22 mouse cellular contexts compared by ENCODE assay signal in the genomic region with DNA sequence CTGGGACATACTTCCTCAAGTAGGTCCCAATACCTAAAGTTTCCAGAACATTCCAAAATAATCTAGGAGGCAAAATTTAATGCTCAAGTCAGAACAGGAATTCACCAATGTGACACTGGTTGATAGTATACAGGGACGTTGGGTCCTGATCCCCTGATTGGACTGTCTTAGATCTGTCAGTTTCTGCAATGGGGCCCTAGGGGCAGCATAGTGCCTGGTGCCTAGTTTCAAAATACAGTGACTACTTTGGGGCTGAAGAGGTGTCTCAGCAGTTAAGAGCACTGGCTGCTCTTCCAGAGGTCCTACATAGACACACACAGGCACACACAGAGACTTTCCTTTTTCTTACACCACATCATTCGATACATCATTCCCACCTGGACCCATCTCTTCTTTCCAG. TPM values are rescaled to one million over a fixed set of nuclear protein-coding genes. Genes with fewer than 3 reads are reported as not detected.
DNase-seq lines count a peak whose midpoint lies in the region; ATAC-seq and TF ChIP-seq lines count a peak whose summit lies in the region.
"Had no signal": no experiment of that assay in that cellular context is flagged by ENCODE, and none has a peak within 500 bp of the region (broad histone marks: within the 10 kb centered on the region; RNA-seq: fewer than 3 reads in every experiment).

No protein-coding gene starts in this region.

- in situ Hi-C loops in CH12.LX (cut with MboI; ENCODE audit: low pct_ligation_motif_present, low pct_unique_long_range_greater_than_20kb, low sequenced_read_pairs): loop anchor here (25.0 kb wide), 1 partner anchor 304 kb away; no protein-coding TSS in a partner anchor

- dilution Hi-C loops in CH12.LX (cut with MboI; ENCODE audit: extremely low pct_ligation_motif_present, extremely low pct_unique_long_range_greater_than_20kb, low sequenced_read_pairs): no loop called here

- WGBS in liver, postnatal 0 days (ENCODE audit: insufficient replicate concordance): 65% methylated on average over 2 of the region's 2 CpGs

- no peak for TF ChIP-seq EP300 in CH12.LX (IDR thresholded peaks at IDR 0.05; ENCODE audit: low read length)
- no peak for TF ChIP-seq EP300 in liver, postnatal 0 days (IDR thresholded peaks at IDR 0.05; ENCODE audit: low read depth)

- H3K4me3 ChIP-seq in CH12.LX (replicated peaks in 1 of 3; ENCODE audit: low read depth in 2 of 3, low read length in 2 of 3, poor library complexity in 1 of 3): no peak overlapping the region
- no peak overlapping the region for H3K4me3 ChIP-seq in liver, postnatal 0 days (ENCODE audit: low read depth, low read length)
- H3K4me3 ChIP-seq: embryonic facial prominence, embryonic 10.5 days; forebrain, embryonic 13.5 days; heart, embryonic 12.5 days; hindbrain, embryonic 15.5 days had no signal

- H3K79me2 ChIP-seq in CH12.LX (replicated peaks; ENCODE audit: control insufficient read depth, extremely low read depth, insufficient read depth, poor library complexity, severe bottlenecking): no peaks in the 10 kb centered on the region

- H3K4me2 ChIP-seq in CH12.LX (ENCODE audit: insufficient read depth, low read depth, poor library complexity, severe bottlenecking): no peak overlapping the region
- no peak overlapping the region for H3K4me2 ChIP-seq in liver, postnatal 0 days (ENCODE audit: low read depth, low read length)
- H3K4me2 ChIP-seq: forebrain, embryonic 13.5 days; heart, embryonic 12.5 days; hindbrain, embryonic 15.5 days had no signal

- no peak overlapping the region for H3K9ac ChIP-seq in CH12.LX (ENCODE audit: insufficient read depth, low read depth)
- H3K9ac ChIP-seq in liver, postnatal 0 days (replicated peaks): no peak overlapping the region
- H3K9ac ChIP-seq: forebrain, embryonic 13.5 days; forebrain, postnatal 0 days; heart, embryonic 12.5 days; hindbrain, embryonic 15.5 days had no signal

- DNase-seq in CH12.LX (ENCODE audit: extremely low read depth): peak; percentile 15
- DNase-seq in ES-CJ7 (ENCODE audit: low read depth, low spot score): peak; percentile 74
- no peak for DNase-seq in liver, postnatal 0 days
- DNase-seq in natural killer cell, adult 2 months (ENCODE audit: low spot score in 2 of 2): no peak
- DNase-seq in kidney, adult 18-20 months: no peak
- DNase-seq: adrenal gland, postnatal 14 days; cerebellum, adult 11-12 months; cerebellum, adult 9-10 months; cerebellum, postnatal 25 days; forebrain, postnatal 0 days; gastrocnemius, postnatal 14 days; heart, postnatal 36 days had no signal

- H3K36me3 ChIP-seq in CH12.LX (replicated peaks in 1 of 2; ENCODE audit: control insufficient read depth in 1 of 2, insufficient read depth in 1 of 2, low read length in 1 of 2): no peaks in the 10 kb centered on the region
- H3K36me3 ChIP-seq in liver, postnatal 0 days (replicated peaks; ENCODE audit: insufficient read depth, low read length): no peaks in the 10 kb centered on the region
- H3K36me3 ChIP-seq: embryonic facial prominence, embryonic 10.5 days; G1E; heart, embryonic 12.5 days; hindbrain, embryonic 15.5 days had no signal

- peaks cover 1% of the 10 kb centered on the region for H3K27me3 ChIP-seq in CH12.LX (replicated peaks)
- H3K27me3 ChIP-seq in liver, postnatal 0 days (ENCODE audit: insufficient read depth, low read length): no peaks in the 10 kb centered on the region
- H3K27me3 ChIP-seq: forebrain, embryonic 13.5 days; heart, embryonic 12.5 days; hindbrain, embryonic 15.5 days had no signal

- 0 out of 2 replicates have a peak, but pooled peaks have one; percentile 29 for ATAC-seq in common myeloid progenitor, adult 5-6 weeks (replicated peaks; ENCODE audit: low read depth, poor library complexity, severe bottlenecking)
- ATAC-seq in liver, postnatal 0 days: no peak
- ATAC-seq in CD4-positive, CD25-positive, alpha-beta regulatory T cell, adult 4 months: no peak
- ATAC-seq: activated CD4-positive, CD25-positive, alpha-beta regulatory T cell, adult 4 months; forebrain, embryonic 13.5 days; forebrain, postnatal 0 days had no signal

- H3K4me1 ChIP-seq in CH12.LX (ENCODE audit: control insufficient read depth in 1 of 2, insufficient read depth in 2 of 2): peaks cover 3 to 19% of the 10 kb centered on the region in 2 experiments
- H3K4me1 ChIP-seq in liver, postnatal 0 days (ENCODE audit: insufficient read depth): no peaks in the 10 kb centered on the region
- H3K4me1 ChIP-seq: embryonic facial prominence, embryonic 10.5 days; forebrain, embryonic 13.5 days; heart, embryonic 12.5 days; hindbrain, embryonic 15.5 days had no signal

- TF ChIP-seq POLR2A in CH12.LX (IDR thresholded peaks at IDR 0.05; ENCODE audit: low read depth, low read length): no peak

- H3K9me3 ChIP-seq in CH12.LX (replicated peaks; ENCODE audit: low read length): no peaks in the 10 kb centered on the region
- no peaks in the 10 kb centered on the region for H3K9me3 ChIP-seq in liver, postnatal 0 days (ENCODE audit: low read length)
- H3K9me3 ChIP-seq: embryonic facial prominence, embryonic 10.5 days; forebrain, embryonic 13.5 days; G1E; heart, embryonic 12.5 days; hindbrain, embryonic 15.5 days had no signal

- H3K27ac ChIP-seq in CH12.LX (ENCODE audit: insufficient read depth, low read depth): no peak overlapping the region
- no peak overlapping the region for H3K27ac ChIP-seq in liver, postnatal 0 days (ENCODE audit: low read depth)
- H3K27ac ChIP-seq: embryonic facial prominence, embryonic 10.5 days; forebrain, embryonic 13.5 days; hindbrain, embryonic 15.5 days had no signal

- TF ChIP-seq CTCF in CH12.LX (conservative IDR thresholded peaks at IDR 0.05 in 1 of 2, IDR thresholded peaks at IDR 0.05 in 1 of 2; ENCODE audit: low read depth in 2 of 2, low read length in 2 of 2): peak in 1 of 2 experiments; percentile 38; a peak in 2 of 4 replicates
- TF ChIP-seq CTCF in liver, postnatal 0 days (IDR thresholded peaks at IDR 0.05; ENCODE audit: low read depth): 0 out of 2 replicates have a peak, but pooled peaks have one; percentile 6

- TF ChIP-seq RAD21 in CH12.LX (IDR thresholded peaks at IDR 0.05; ENCODE audit: low read depth, low read length): no peak; the same call in none of the 2 replicates

TF ChIP-seq in CH12.LX, 34 proteins besides CTCF, POLR2A, EP300 and RAD21:
- TF ChIP-seq NELFE (IDR thresholded peaks at IDR 0.05; ENCODE audit: low read depth, low read length): no peak
- TF ChIP-seq USF1 (IDR thresholded peaks at IDR 0.05; ENCODE audit: low read depth, low read length): no peak
- TF ChIP-seq MAX (IDR thresholded peaks at IDR 0.05; ENCODE audit: low read length): no peak
- no peak for TF ChIP-seq GABPA (IDR thresholded peaks at IDR 0.05; ENCODE audit: insufficient replicate concordance, low read depth, low read length)
- TF ChIP-seq JUND (conservative IDR thresholded peaks at IDR 0.05; ENCODE audit: low read depth, low read length): no peak
- no peak for TF ChIP-seq MAZ (IDR thresholded peaks at IDR 0.05; ENCODE audit: low read depth, low read length)
- no peak for TF ChIP-seq ZNF384 (IDR thresholded peaks at IDR 0.05; ENCODE audit: low read depth, low read length)
- no peak for TF ChIP-seq POLR2AphosphoS2 (IDR thresholded peaks at IDR 0.05; ENCODE audit: low read depth, low read length)
- no peak for TF ChIP-seq IRF4 (IDR thresholded peaks at IDR 0.05; ENCODE audit: low read depth, low read length)
- TF ChIP-seq SMC3 (IDR thresholded peaks at IDR 0.05; ENCODE audit: low read depth, low read length): no peak
- no peak for TF ChIP-seq E2F4 (IDR thresholded peaks at IDR 0.05; ENCODE audit: insufficient replicate concordance, low read depth, low read length)
- TF ChIP-seq ELF1 (IDR thresholded peaks at IDR 0.05; ENCODE audit: low read depth, low read length): no peak
- no peak for TF ChIP-seq TCF12 (IDR thresholded peaks at IDR 0.05; ENCODE audit: low read depth, low read length)
- no peak for TF ChIP-seq PAX5 (IDR thresholded peaks at IDR 0.05; ENCODE audit: low read length)
- no peak for TF ChIP-seq USF2 (conservative IDR thresholded peaks at IDR 0.05; ENCODE audit: low read depth, low read length)
- no peak for TF ChIP-seq MEF2A (IDR thresholded peaks at IDR 0.05; ENCODE audit: borderline replicate concordance, low read depth, low read length)
TF ChIP-seq in CH12.LX: peak in this region for 0.

RNA-seq across cellular contexts. Expression of gene Pla2g10, which starts 10.1 kb away (rescaled TPM):
- total RNA-seq in CH12.LX (2012; rRNA removed): not detected in 2 replicates
- total RNA-seq in CH12.LX (2014; rRNA removed): not detected in 2 replicates
- polyA plus RNA-seq in CH12.LX (2012; ENCODE audit: insufficient read length, low read depth): not detected in 2 replicates
- total RNA-seq in common myeloid progenitor, adult 5-6 weeks (2017): not detected in 2 replicates
- not detected in 2 replicates for polyA plus RNA-seq in liver, postnatal 0 days (2015; fragmentation: Nextera tagmentation; extraction: Ambion mirVana)
- polyA plus RNA-seq in CD4-positive, CD25-positive, alpha-beta regulatory T cell, adult 4 months (2017; shearing (Covaris generic)): not detected
- total RNA-seq: adrenal gland, adult 18-20 months; adrenal gland, postnatal 14 days; forebrain, postnatal 0 days; G1E; gastrocnemius, adult 18-20 months; gastrocnemius, postnatal 14 days; heart, postnatal 36 days had no signal
- polyA plus RNA-seq: activated CD4-positive, CD25-positive, alpha-beta regulatory T cell, adult 4 months; G1E had no signal

RNA-seq across cellular contexts. Expression of gene Rrn3, which starts 39.7 kb away (rescaled TPM):
- total RNA-seq in CH12.LX (2012; rRNA removed) (83.5 and 105 TPM in 2 replicates), CH12.LX (2014; rRNA removed) (136 and 155 TPM in 2 replicates)
- 93.7 and 93.8 TPM in 2 replicates for polyA plus RNA-seq in CH12.LX (2012; ENCODE audit: insufficient read length, low read depth)
- 52.6 and 58.4 TPM in 2 replicates for total RNA-seq in common myeloid progenitor, adult 5-6 weeks (2017)
- polyA plus RNA-seq in liver, postnatal 0 days (2015; fragmentation: Nextera tagmentation; extraction: Ambion mirVana): 13.9 and 15.3 TPM in 2 replicates
- polyA plus RNA-seq in CD4-positive, CD25-positive, alpha-beta regulatory T cell, adult 4 months (2017; shearing (Covaris generic)): 10 to 100 TPM; 54.1 to 65.3 TPM

Comparison
In these comparisons a context has a peak if more than half of its experiments do, and no peak if none do; other contexts are left out.
1. DNase-seq: peak in CH12.LX (single experiment) and ES-CJ7 (single experiment); none in liver, postnatal 0 days (single experiment), natural killer cell, adult 2 months (0 of 2) and kidney, adult 18-20 months (single experiment).